Mouse (Mus musculus) MEL-GATA-1-ER (cell line): ENCODE data around the gene Tmem45b.

Source experiments
- DNase-seq: peaks from one replicate; pipeline ENCODE4 v3.0.0-alpha.2; 2012; ENCODE audit warnings: low read depth; ENCODE audit errors: extremely low read depth

Gene Tmem45b

DNA sequence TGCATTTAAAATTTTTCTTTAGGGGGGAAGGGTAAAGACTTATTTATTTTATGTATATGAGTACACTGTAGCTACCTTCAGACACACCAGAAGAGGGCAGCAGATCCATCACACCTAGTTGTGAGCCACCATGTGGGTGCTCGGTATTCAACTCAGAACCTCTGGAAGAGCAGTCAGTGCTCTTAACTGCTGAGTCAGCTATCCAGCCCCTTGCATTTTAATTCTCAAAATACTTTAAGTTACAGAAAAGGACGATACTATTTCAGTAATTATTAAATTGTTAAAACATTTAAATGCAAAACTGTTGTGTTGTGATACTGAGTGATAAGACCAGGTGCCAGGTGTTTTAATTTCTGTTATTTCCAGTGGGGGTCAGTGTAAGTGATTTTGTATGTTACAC is 60.0 kb downstream of the Tmem45b start:
- DNase-seq = no peak

DNA sequence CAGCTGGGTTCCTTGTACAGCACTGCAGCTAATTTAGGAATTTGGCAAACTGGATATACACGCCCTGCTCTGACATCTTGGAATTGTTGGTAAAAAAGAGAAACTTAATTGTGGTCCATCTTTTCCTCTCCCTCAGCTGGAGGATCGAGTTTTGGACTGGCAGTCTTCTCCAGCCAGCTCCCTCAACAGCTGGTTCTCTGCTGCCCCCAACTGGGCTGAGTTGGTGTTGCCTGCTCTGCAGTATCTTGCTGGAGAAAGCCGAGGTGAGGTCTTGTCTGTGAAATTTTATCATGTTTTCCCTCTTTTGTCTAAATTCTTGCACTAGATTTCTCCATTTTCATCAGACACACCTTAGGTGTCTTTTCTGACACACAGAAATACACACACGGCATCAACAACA is 63.8 kb downstream of the Tmem45b start:
- DNase-seq = peak; percentile 29

DNA sequence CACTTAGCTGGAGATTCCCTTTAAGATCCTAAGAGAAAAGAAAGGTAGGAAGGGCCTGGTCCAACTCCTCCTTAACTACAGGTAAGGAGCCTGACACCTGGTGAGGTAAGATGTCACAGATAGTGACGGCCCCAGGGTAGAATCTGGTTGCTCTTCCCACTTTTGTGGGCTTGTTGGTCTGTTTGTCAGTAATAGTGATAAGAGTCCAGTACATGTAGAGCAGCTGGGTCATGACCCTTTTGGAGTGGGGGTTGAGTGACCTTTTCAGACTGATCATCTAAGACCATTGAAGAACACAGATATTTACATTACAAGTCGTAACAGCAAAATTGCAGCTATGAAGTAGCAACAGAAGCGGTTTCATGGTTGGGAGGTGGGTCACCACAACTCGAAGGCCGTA is 77.1 kb downstream of the Tmem45b start:
- no peak for DNase-seq

DNA sequence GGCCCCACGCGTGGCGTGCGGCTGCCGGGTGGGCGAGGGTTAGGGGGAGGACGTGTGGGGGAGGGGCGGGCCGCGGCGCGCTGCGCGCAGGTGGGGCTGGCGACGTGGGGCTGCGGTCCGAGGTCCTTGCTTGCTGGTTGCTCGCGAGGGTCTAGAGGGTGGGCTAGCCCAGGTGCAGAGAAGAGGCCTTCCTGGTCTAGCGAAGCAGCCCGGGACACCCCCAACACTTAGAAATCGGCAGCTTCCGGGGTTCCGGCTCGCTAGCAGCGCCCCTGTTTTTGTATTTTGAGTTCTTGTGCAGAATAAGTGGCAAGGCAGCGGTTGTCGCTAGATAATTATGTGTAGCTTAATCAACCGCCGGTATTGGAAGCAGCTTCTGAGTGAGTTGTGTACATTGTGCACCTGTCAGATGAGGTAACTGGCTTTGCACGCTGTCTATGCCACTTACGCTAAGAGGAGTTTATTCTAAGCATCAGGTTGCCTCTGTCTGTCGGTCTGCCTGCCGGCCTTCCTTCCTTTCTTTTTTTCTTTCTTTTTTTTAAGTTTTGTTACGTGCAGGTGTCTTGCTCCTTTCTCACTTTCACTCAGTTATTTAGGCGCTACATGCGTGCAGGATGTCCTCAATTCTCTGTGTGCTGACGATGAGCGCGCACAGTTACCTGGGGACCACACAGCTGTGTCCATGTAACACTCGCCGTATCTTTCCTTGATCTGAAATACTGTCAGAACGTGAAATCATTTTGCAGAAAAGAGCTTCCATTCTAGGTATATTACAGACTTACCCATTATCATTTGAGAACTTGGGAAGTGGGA is 77.7 kb downstream of the Tmem45b start:
- DNase-seq = peak; percentile 19

DNA sequence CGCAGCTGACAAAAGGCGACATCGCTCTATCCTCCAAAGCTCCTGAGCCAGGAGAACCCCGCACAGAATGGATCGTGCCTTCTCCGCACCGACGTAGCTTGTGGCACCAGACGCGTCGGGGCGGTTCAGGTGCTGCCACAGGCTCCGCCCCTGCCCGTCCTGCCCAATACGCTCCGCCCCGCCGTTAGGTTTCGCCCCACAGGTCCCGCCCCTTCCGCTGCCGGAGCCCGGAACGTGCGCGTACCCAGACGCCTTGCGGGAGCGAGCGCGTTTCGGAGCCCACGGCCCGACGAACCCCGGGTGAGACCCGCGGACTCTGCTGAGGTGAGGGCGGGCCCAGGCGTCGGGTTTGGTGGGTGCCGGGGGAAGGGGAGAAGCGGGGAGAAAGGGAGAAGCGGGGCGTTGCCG is 78.3 kb downstream of the Tmem45b start, which contains the start of gene Nfrkb:
TSS of gene Nfrkb (plus strand) at position 246 of the 408 bp plus-strand sequence.
- peak; percentile 72 for DNase-seq

DNA sequence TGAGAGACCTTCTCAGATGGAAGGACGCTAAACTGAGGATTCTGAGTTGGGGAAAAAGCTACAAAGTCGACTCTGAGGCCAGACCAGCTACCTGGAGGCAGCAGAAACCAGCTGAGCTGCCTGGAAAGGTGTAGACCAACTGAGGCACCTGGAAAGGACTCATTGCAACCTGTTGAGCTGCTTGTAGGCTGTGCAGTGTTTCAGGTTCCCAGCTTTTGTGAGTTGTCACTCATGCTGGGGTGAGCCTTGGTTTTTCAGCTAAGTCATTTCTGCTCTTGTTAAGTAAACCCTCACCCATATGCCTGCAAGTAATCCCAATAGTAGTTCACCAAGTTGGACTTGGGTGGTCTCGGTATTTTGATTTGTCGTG is 78.8 kb downstream of the Tmem45b start:
- no peak for DNase-seq

DNA sequence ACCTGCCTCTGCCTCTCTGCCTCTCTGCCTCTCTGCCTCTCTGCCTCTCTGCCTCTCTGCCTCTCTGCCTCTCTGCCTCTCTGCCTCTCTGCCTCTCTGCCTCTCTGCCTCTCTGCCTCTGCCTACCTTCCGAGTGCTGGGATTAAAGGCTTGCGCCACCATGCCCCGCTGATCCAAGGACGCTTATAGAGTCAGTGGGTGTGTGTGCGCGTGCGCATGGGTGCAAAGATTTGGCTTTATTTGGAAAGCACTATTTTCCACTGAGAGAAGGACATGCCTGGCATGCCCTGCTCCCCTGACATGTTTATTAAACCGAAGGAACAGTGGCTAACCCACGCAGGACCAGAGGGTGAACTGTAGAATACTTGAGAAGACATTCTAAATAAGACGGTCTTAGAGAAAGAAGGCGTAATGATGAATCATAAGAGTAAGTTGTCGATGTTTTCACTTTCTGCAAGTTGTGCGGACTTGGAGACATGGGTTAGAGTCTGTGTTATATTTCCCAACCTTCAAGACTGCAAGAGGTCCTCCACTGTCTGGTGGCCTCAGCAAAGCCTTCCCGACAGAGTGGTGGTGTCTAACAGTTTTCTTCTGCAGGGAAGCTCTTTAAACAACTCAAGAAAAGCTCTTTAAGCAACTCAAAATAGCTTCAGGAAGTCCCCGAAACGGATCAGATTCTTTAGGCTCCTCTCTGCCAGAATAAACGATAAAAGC is 79.3 kb downstream of the Tmem45b start:
- DNase-seq = no peak

DNA sequence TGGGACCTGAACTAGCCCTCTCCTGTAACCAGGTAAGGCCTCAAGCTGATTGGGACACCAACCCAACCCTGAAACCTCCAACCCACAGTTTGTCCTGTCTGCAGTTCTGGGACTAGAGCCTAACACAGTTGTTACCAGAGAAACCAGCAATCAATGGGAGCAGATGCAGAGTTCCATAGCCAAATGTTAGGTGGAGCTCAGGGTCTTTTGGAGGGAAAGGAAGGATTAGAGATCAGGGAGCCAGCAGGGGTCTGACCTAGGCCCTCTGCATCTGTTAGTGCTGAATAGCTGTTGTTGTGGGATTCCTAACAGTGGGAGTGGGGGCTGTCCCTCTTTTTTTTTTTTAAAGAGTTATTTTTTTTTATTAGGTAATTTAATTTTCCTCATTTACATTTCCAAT is 87.6 kb downstream of the Tmem45b start:
- DNase-seq = no peak
